Mouse (Mus musculus) spleen, adult 2 months (tissue): ENCODE results near the gene Glb1. TPM values are rescaled to one million over a fixed set of nuclear protein-coding genes. Genes with fewer than 3 reads are reported as not detected.

ENCODE experiments used
- DNase-seq, 2 experiments: peaks; one replicate each; pipeline versions ENCODE4 v3.0.0 to v3.0.0-alpha.2; 2012 to 2021; ENCODE audit warnings: low spot score in 2 of 2, low read depth in 1 of 2
- H3K27ac ChIP-seq: fragments of 200-500 bp; 2 replicates; pipeline ENCODE4 v1.5.1; 2012; ENCODE audit warnings: low read length, inconsistent platforms; ENCODE audit not compliant: insufficient read depth
- H3K27me3 ChIP-seq: fragments of 200-500 bp; 2 replicates; pipeline ENCODE4 v1.6.1; 2012; ENCODE audit warnings: mild to moderate bottlenecking, moderate library complexity, low read length, inconsistent platforms; ENCODE audit not compliant: control insufficient read depth, insufficient read depth
- H3K36me3 ChIP-seq: fragments of 200-500 bp; 2 replicates; pipeline ENCODE4 v1.6.1; 2012; ENCODE audit warnings: mild to moderate bottlenecking, low read length, inconsistent platforms; ENCODE audit not compliant: control insufficient read depth, insufficient read depth
- H3K4me1 ChIP-seq: fragments of 200-500 bp; 2 replicates; pipeline ENCODE4 v1.6.1; 2011; ENCODE audit warnings: inconsistent platforms; ENCODE audit not compliant: control insufficient read depth, insufficient read depth, insufficient read length
- H3K4me3 ChIP-seq: fragments of 200-500 bp; 2 replicates; pipeline ENCODE4 v1.5.1; 2011; ENCODE audit warnings: mild to moderate bottlenecking, inconsistent platforms; ENCODE audit not compliant: insufficient read depth, insufficient read length; ENCODE audit errors: extremely low read depth
- CTCF ChIP-seq: fragments of 200-500 bp; IDR thresholded peaks from 2 replicates; pipeline ENCODE4 v1.5.1; 2011; ENCODE audit warnings: mild to moderate bottlenecking, inconsistent platforms; ENCODE audit not compliant: insufficient read depth, insufficient read length, insufficient replicate concordance; ENCODE audit errors: extremely low read depth
- POLR2A ChIP-seq: fragments of 200-500 bp; IDR thresholded peaks from 2 replicates; pipeline ENCODE4 v1.6.1; 2011; ENCODE audit warnings: low read depth, low read length, inconsistent platforms
- WGBS: fragments of 180-500 bp; shearing (Covaris S2); methylation state at CpG from one replicate; pipeline ENCODE4 v1.1.7; 2018; 5-methylcytosine and 5-hydroxymethylcytosine counted together
- polyA plus RNA-seq: library from polyadenylated mRNA; depleted of rRNA; stranded (reverse); fragments of >200 nt; gene quantifications from 2 replicates; pipeline ENCODE4 v1.2.3, GENCODE M21; 2012

The Glb1 gene
- polyA plus RNA-seq, 1 experiment = 21.8 TPM

- no peaks in the 10 kb centered on the region for H3K4me1 ChIP-seq
- no peak for DNase-seq
- H3K27me3 ChIP-seq = no peaks in the 10 kb centered on the region
- no peak overlapping the region for H3K4me3 ChIP-seq
- WGBS = 92% methylated on average over 2 of the region's 2 CpGs
- H3K36me3 ChIP-seq = peaks cover 8% of the 10 kb centered on the region
- no peak overlapping the region for H3K27ac ChIP-seq
- TF ChIP-seq CTCF (no peak), POLR2A (no peak)
These were observed 54.5 kb downstream of the Glb1 start for GRCm38 (mm10) chr9:114455420-114455819.

GRCm38 (mm10) chr9:114458436-114458835, 57.6 kb downstream of the Glb1 start:
- WGBS = 79% methylated on average over 3 of the region's 3 CpGs
- no peak for DNase-seq
- Histone ChIP-seq H3K36me3 (peaks cover 17% of the 10 kb centered on the region), H3K27ac (no peak overlapping the region), H3K4me1 (no peaks in the 10 kb centered on the region), H3K4me3 (no peak overlapping the region), H3K27me3 (no peaks in the 10 kb centered on the region)
- TF ChIP-seq CTCF (no peak), POLR2A (no peak)

- H3K27me3 ChIP-seq = no peaks in the 10 kb centered on the region
- no peaks in the 10 kb centered on the region for H3K4me1 ChIP-seq
- H3K36me3 ChIP-seq = peaks cover 24% of the 10 kb centered on the region
- DNase-seq = no peak
- H3K27ac ChIP-seq = no peak overlapping the region
- 63% methylated on average over 7 of the region's 7 CpGs for WGBS
- TF ChIP-seq CTCF (no peak), POLR2A (no peak)
- no peak overlapping the region for H3K4me3 ChIP-seq
These were observed 61.7 kb downstream of the Glb1 start for GRCm38 (mm10) chr9:114462569-114462968.

GRCm38 (mm10) chr9:114465442-114465841, 64.6 kb downstream of the Glb1 start:
- H3K27me3 ChIP-seq = no peaks in the 10 kb centered on the region
- H3K36me3 ChIP-seq = peaks cover 25% of the 10 kb centered on the region
- no peaks in the 10 kb centered on the region for H3K4me1 ChIP-seq
- TF ChIP-seq CTCF = no peak
- no peak overlapping the region for H3K27ac ChIP-seq
- no peak overlapping the region for H3K4me3 ChIP-seq
- no peak for DNase-seq
- 76% methylated on average over 6 of the region's 6 CpGs for WGBS

GRCm38 (mm10) chr9:114466871-114467270, 66.0 kb downstream of the Glb1 start:
- 84% methylated on average over 7 of the region's 7 CpGs for WGBS
- no peaks in the 10 kb centered on the region for H3K27me3 ChIP-seq

GRCm38 (mm10) chr9:114468217-114468616, 67.3 kb downstream of the Glb1 start:
- Histone ChIP-seq H3K36me3 (peaks cover 21% of the 10 kb centered on the region), H3K27ac (no peak overlapping the region), H3K27me3 (no peaks in the 10 kb centered on the region), H3K4me1 (no peaks in the 10 kb centered on the region), H3K4me3 (no peak overlapping the region)
- TF ChIP-seq POLR2A (no peak), CTCF (no peak)
- DNase-seq = no peak
- WGBS = 93% methylated on average over 5 of the region's 5 CpGs

More at GRCm38 (mm10) chr9:114466871-114467270, 66.0 kb downstream of the Glb1 start:
- no peak for DNase-seq
- Histone ChIP-seq H3K27ac (no peak overlapping the region), H3K36me3 (peaks cover 16% of the 10 kb centered on the region), H3K4me3 (no peak overlapping the region), H3K4me1 (no peaks in the 10 kb centered on the region)
- TF ChIP-seq POLR2A = no peak
- no peak for TF ChIP-seq CTCF

- DNase-seq = no peak
- no peaks in the 10 kb centered on the region for H3K4me1 ChIP-seq
- H3K27ac ChIP-seq = no peak overlapping the region
- H3K27me3 ChIP-seq = no peaks in the 10 kb centered on the region
- 96% methylated on average over 4 of the region's 4 CpGs for WGBS
- H3K4me3 ChIP-seq = no peak overlapping the region
- TF ChIP-seq CTCF = no peak
- TF ChIP-seq POLR2A = no peak
- peaks cover 21% of the 10 kb centered on the region for H3K36me3 ChIP-seq
These were observed 67.8 kb downstream of the Glb1 start for GRCm38 (mm10) chr9:114468701-114469100.
